Mouse (Mus musculus) right cerebral cortex, postnatal 4 days (tissue): ENCODE data around the gene 9530002B09Rik.

ENCODE experiments used
- DNase-seq: peaks from one replicate; pipeline ENCODE4 v3.0.0-alpha.2; 2022

9530002B09Rik gene

GRCm38 (mm10) chr4:122688975-122689374, at the start of gene 9530002B09Rik:
9530002B09Rik (plus strand) TSS chr4:122689275.
- no peak for DNase-seq
